Mouse (Mus musculus) hindbrain, postnatal 0 days (tissue): Measurements from ENCODE around the gene Zfyve1. TPM values are rescaled to one million over a fixed set of nuclear protein-coding genes. Genes with fewer than 3 reads are reported as not detected.

Experiments
- ATAC-seq: fragments of 200-750 bp; cut with Nextera tagmentation; 2 replicates; pipeline ENCODE4 v1.8.0; 2017; ENCODE audit warnings: mild to moderate bottlenecking, moderate TSS enrichment, moderate library complexity
- DNase-seq: peaks from one replicate; pipeline ENCODE4 v3.0.0-alpha.2; 2015; ENCODE audit warnings: low spot score
- H3K27ac ChIP-seq: fragments of 300-500 bp; sonication (generic); 2 replicates; pipeline ENCODE4 v1.5.1; 2014; ENCODE audit warnings: mild to moderate bottlenecking
- H3K27me3 ChIP-seq: fragments of 300-500 bp; sonication (generic); 2 replicates; pipeline ENCODE4 v1.6.1; 2014; ENCODE audit warnings: low read length, mixed read lengths; ENCODE audit not compliant: insufficient read depth
- H3K36me3 ChIP-seq: fragments of 300-500 bp; sonication (generic); 2 replicates; pipeline ENCODE4 v1.6.1; 2014; ENCODE audit warnings: low read length, mixed read lengths; ENCODE audit not compliant: insufficient read depth
- H3K4me1 ChIP-seq: fragments of 300-500 bp; sonication (generic); 2 replicates; pipeline ENCODE4 v1.6.1; 2014; ENCODE audit warnings: antibody characterized with exemption, low read length, mixed read lengths; ENCODE audit not compliant: insufficient read depth
- H3K4me2 ChIP-seq: fragments of 300-500 bp; sonication (generic); 2 replicates; pipeline ENCODE4 v1.6.1; 2014; ENCODE audit warnings: low read depth, mild to moderate bottlenecking, low read length, moderate library complexity, mixed read lengths
- H3K4me3 ChIP-seq: fragments of 300-500 bp; sonication (generic); 2 replicates; pipeline ENCODE4 v1.5.1; 2014; ENCODE audit warnings: low read length
- H3K9ac ChIP-seq: fragments of 300-500 bp; sonication (generic); replicated peaks from 2 replicates; pipeline ENCODE4 v1.6.1; 2014; ENCODE audit warnings: mild to moderate bottlenecking, low read length, moderate library complexity, mixed read lengths
- H3K9me3 ChIP-seq: fragments of 300-500 bp; sonication (generic); 2 replicates; pipeline ENCODE4 v1.6.1; 2016; ENCODE audit warnings: low read length, mixed read lengths
- CTCF ChIP-seq: IDR thresholded peaks from 2 replicates; pipeline ENCODE4 v1.5.1; 2016; ENCODE audit warnings: antibody characterized with exemption, control low read depth, low read depth
- WGBS: fragments of 180-500 bp; shearing (Covaris S2); extraction: QIAGEN DNeasy Blood & Tissue Kit; methylation state at CpG from one replicate; pipeline ENCODE4 v1.1.7; 2014; 5-methylcytosine and 5-hydroxymethylcytosine counted together
- polyA plus RNA-seq: library from polyadenylated mRNA; unstranded; fragments of >200 nt; fragmentation: Nextera tagmentation; extraction: Ambion mirVana; gene quantifications from 2 replicates; pipeline ENCODE4 v1.2.1, GENCODE M21; 2015
- total RNA-seq: library from RNA; depleted of rRNA; stranded (reverse); fragments of >200 nt; gene quantifications from 2 replicates; pipeline ENCODE4 v1.2.3, GENCODE M21; 2014

The Zfyve1 gene
- total and polyA plus RNA-seq, 2 experiments from 2014 or later, result 14.8 to 36.5 TPM

GRCm38 (mm10) chr12:83536039-83536438 lies 61.0 kb downstream of the Zfyve1 start:
- WGBS, result 28% methylated on average over 9 of the region's 9 CpGs
- peak; percentile 89 for DNase-seq
- ATAC-seq, result peak; percentile 86
- H3K36me3 ChIP-seq, result peaks cover 34% of the 10 kb centered on the region
- no peak overlapping the region for H3K4me2 ChIP-seq
- no peaks in the 10 kb centered on the region for H3K9me3 ChIP-seq
- H3K27ac ChIP-seq, result no peak overlapping the region
- peak; percentile 48 for TF ChIP-seq CTCF
- no peak overlapping the region for H3K4me3 ChIP-seq
- no peaks in the 10 kb centered on the region for H3K27me3 ChIP-seq
- H3K4me1 ChIP-seq, result no peaks in the 10 kb centered on the region
- H3K9ac ChIP-seq, result no peak overlapping the region

GRCm38 (mm10) chr12:83535428-83535827 lies 61.6 kb downstream of the Zfyve1 start:
- Histone ChIP-seq H3K27ac (no peak overlapping the region), H3K4me3 (no peak overlapping the region), H3K9me3 (no peaks in the 10 kb centered on the region), H3K4me2 (no peak overlapping the region), H3K27me3 (no peaks in the 10 kb centered on the region), H3K4me1 (no peaks in the 10 kb centered on the region), H3K36me3 (peaks cover 31% of the 10 kb centered on the region), H3K9ac (no peak overlapping the region)
- ATAC-seq, result no peak
- no peak for TF ChIP-seq CTCF
- DNase-seq, result no peak
- WGBS, result 85% methylated on average over 11 of the region's 11 CpGs

GRCm38 (mm10) chr12:83534190-83534589 lies 62.8 kb downstream of the Zfyve1 start:
- Histone ChIP-seq H3K4me1 (no peaks in the 10 kb centered on the region), H3K9ac (no peak overlapping the region), H3K27me3 (no peaks in the 10 kb centered on the region), H3K4me2 (no peak overlapping the region), H3K36me3 (peaks cover 26% of the 10 kb centered on the region), H3K4me3 (no peak overlapping the region), H3K9me3 (no peaks in the 10 kb centered on the region), H3K27ac (no peak overlapping the region)
- ATAC-seq (no peak), DNase-seq (no peak)
- no peak for TF ChIP-seq CTCF
- WGBS, result 82% methylated on average over 3 of the region's 3 CpGs

GRCm38 (mm10) chr12:83532966-83533365 lies 64.1 kb downstream of the Zfyve1 start:
- 67% methylated on average over 3 of the region's 3 CpGs for WGBS
- DNase-seq, result no peak
- TF ChIP-seq CTCF, result no peak
- no peak overlapping the region for H3K27ac ChIP-seq
- ATAC-seq, result no peak
- no peak overlapping the region for H3K9ac ChIP-seq
- no peaks in the 10 kb centered on the region for H3K4me1 ChIP-seq
- H3K27me3 ChIP-seq, result no peaks in the 10 kb centered on the region
- peaks cover 19% of the 10 kb centered on the region; the same call in 1 of the 2 replicates for H3K36me3 ChIP-seq
- no peak overlapping the region for H3K4me3 ChIP-seq
- no peak overlapping the region for H3K4me2 ChIP-seq
- H3K9me3 ChIP-seq, result no peaks in the 10 kb centered on the region

GRCm38 (mm10) chr12:83531992-83532391 lies 65.0 kb downstream of the Zfyve1 start:
- TF ChIP-seq CTCF, result no peak
- no peak overlapping the region for H3K9ac ChIP-seq
- no peaks in the 10 kb centered on the region for H3K9me3 ChIP-seq
- H3K4me3 ChIP-seq, result no peak overlapping the region
- ATAC-seq (no peak), DNase-seq (no peak)
- peaks cover 12% of the 10 kb centered on the region; the same call in 1 of the 2 replicates for H3K36me3 ChIP-seq
- no peaks in the 10 kb centered on the region for H3K4me1 ChIP-seq
- H3K4me2 ChIP-seq, result no peak overlapping the region
- H3K27ac ChIP-seq, result no peak overlapping the region
- no peaks in the 10 kb centered on the region for H3K27me3 ChIP-seq
- WGBS, result 92% methylated on average over 6 of the region's 6 CpGs

GRCm38 (mm10) chr12:83528665-83529064 lies 68.4 kb downstream of the Zfyve1 start:
- no peak for TF ChIP-seq CTCF
- no peak overlapping the region for H3K4me3 ChIP-seq
- no peak overlapping the region for H3K27ac ChIP-seq
- WGBS, result 97% methylated on average over 5 of the region's 5 CpGs
- no peaks in the 10 kb centered on the region for H3K4me1 ChIP-seq
- H3K27me3 ChIP-seq, result no peaks in the 10 kb centered on the region
- no peak overlapping the region for H3K4me2 ChIP-seq
- ATAC-seq, result no peak
- no peak for DNase-seq
- no peak overlapping the region for H3K9ac ChIP-seq
- peaks cover 7% of the 10 kb centered on the region; the same call in 1 of the 2 replicates for H3K36me3 ChIP-seq
- no peaks in the 10 kb centered on the region for H3K9me3 ChIP-seq

- WGBS, result 54% methylated on average over 6 of the region's 6 CpGs
- Histone ChIP-seq H3K9me3 (no peaks in the 10 kb centered on the region), H3K9ac (no peak overlapping the region), H3K4me3 (no peak overlapping the region), H3K4me2 (no peak overlapping the region), H3K27ac (no peak overlapping the region), H3K36me3 (peaks cover 7% of the 10 kb centered on the region; the same call in 1 of the 2 replicates), H3K27me3 (no peaks in the 10 kb centered on the region), H3K4me1 (no peaks in the 10 kb centered on the region)
- no peak for TF ChIP-seq CTCF
- DNase-seq (no peak), ATAC-seq (no peak)
Measured at GRCm38 (mm10) chr12:83527816-83528215, 69.2 kb downstream of the Zfyve1 start.
